Mouse (Mus musculus) thymus, adult 2 months (tissue): ENCODE measurements around the gene Atg3.

Source experiments
- CTCF ChIP-seq: fragments of 200-500 bp; IDR thresholded peaks from 2 replicates; pipeline ENCODE4 v1.5.1; 2012; ENCODE audit warnings: mild to moderate bottlenecking, control low read depth, low read length, moderate library complexity, borderline replicate concordance; ENCODE audit not compliant: control insufficient read depth, poor library complexity, insufficient read depth; ENCODE audit errors: extremely low read depth
- POLR2A ChIP-seq: fragments of 200-500 bp; IDR thresholded peaks from 2 replicates; pipeline ENCODE4 v1.6.1; 2012; ENCODE audit warnings: mild to moderate bottlenecking, low read length, control low read depth, moderate library complexity; ENCODE audit not compliant: control insufficient read depth, poor library complexity, insufficient read depth; ENCODE audit errors: extremely low read depth

- no peak for TF ChIP-seq CTCF
- TF ChIP-seq POLR2A = no peak
These were observed 3.8 kb upstream of the Atg3 start for GRCm38 (mm10) chr16:45154741-45155250.
